Mouse (Mus musculus) embryonic fibroblast, embryonic 13.5 days (primary cell): Measurements from ENCODE around the gene Rngtt.

Experiments
- CTCF ChIP-seq: IDR thresholded peaks from 2 replicates; pipeline ENCODE4 v1.5.1; 2011; ENCODE audit warnings: mild to moderate bottlenecking, control low read depth, low read length, moderate library complexity, borderline replicate concordance; ENCODE audit not compliant: insufficient read depth
- POLR2A ChIP-seq: IDR thresholded peaks from 2 replicates; pipeline ENCODE4 v1.6.1; 2011; ENCODE audit warnings: low read depth, mild to moderate bottlenecking, control low read depth, low read length, moderate library complexity

GRCm38 (mm10) chr4:33514108-33515000, 204.2 kb downstream of the Rngtt start:
- TF ChIP-seq CTCF (no peak), POLR2A (no peak)
